Mouse (Mus musculus): ENCODE results near the gene Uox.

Uox gene

GRCm38 (mm10) chr3:146620555-146621249, 50.5 kb downstream of the Uox start:
- no peak for DNase-seq (ENCODE audit: extremely low read depth, low read depth)

DNA sequence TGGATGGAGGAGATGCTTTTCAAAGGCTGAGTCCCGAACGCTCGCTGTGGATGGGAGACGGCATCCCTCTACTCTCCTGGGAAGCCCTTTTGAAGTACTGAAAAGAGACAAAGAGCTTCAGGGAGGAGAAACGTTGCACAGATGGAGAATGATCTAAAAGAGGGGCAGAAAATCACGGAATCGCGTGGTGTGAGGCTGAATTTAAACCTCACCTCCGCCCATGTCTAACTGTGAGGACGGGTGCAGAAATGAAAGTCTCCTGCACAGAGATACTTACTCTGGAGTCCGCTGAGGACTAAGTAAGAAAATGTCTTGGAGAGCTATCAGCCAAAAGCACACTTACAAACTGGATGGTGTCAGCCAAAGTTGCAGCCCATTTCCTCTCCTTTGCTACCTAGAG, 51.7 kb downstream of the Uox start:
- DNase-seq (ENCODE audit: extremely low read depth, low read depth), result no peak

DNA sequence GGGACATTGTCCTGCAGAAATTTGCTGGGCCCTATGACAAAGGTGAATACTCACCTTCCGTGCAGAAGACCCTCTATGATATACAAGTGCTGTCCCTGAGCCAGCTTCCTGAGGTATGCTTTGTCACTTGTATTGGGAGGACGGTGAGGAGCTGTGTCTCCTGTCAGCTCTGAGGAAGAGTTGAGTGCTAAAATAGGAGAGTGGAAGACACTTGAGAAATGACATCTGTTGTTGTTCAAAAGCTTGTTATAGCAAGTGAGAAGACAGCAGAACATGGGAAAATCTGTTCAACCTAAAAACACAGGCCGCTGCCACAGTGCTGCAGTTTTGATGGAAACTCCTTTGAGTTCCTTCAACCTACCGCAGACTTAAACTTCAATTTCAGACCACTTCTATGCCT, 55.5 kb downstream of the Uox start:
- DNase-seq (ENCODE audit: extremely low read depth, low read depth), result no peak

DNA sequence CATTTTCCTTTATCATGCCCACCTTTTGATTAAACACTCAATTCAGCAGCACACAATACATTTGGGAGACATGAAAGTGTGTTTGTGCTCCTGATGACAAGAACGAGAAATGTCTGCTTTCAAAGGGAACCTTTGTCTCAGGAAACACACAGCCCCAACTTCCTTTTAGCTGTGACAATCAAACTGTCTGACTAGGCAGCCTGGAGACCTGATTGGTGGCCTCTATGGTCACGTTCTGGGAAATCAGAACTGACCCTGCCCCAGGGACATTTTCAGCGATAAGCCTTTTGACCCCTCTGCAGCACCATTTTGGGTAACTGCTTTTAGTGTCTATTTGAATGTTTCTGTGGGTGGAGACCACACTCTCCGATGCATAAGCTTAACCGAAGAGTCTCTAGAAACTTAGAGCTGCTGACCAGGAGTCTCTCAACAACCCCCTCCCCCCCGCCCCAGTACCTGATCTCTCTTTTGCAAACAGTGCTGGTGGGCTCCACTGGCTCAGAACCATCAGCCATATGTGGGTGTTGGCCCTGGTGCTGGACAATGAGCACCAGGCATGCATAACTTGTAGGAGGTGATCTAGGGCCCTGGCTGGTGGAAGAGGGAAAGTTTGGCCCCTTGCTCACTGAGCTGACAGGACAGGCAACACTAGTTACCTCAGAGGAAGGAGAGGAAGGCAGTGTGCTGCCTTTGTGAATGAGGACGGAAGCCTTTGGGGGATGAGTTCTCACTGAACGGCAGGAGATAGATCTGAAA, 58.2 kb downstream of the Uox start:
- DNase-seq (ENCODE audit: extremely low read depth, low read depth), result no peak

- no peak for DNase-seq (ENCODE audit: extremely low read depth, low read depth)
Measured at GRCm38 (mm10) chr3:146632506-146632905, 62.3 kb downstream of the Uox start.

- DNase-seq (ENCODE audit: extremely low read depth, low read depth), result no peak
Measured at GRCm38 (mm10) chr3:146641818-146642427, 71.7 kb downstream of the Uox start.

DNA sequence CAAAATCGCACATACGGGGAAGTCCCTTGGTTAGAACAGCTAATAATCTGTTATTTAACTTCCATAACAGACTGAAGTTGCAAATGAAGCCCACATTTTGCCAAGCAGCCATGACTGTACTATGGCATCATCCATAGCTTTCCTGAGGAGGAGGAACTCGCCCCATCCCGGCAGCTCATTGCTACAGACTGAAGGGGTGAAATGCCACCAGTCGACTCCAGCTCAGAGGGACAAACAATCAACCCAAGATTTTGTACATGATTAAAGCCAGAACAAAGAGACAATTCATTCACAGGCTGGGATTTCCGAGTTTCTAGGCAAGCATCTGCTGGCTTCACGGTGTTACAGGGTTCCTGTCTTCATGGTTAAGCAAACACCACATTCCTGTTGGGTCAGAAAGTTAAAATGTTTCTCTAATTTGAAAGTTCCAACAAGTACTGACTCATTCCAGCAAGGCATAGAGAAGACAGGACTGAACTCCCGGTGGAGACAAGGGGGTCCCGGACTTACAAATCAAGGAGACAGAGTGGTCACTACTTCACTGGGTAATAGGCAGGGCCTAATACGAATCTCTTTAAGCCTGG, 79.2 kb downstream of the Uox start:
- DNase-seq (ENCODE audit: extremely low read depth, low read depth), result no peak

- DNase-seq (ENCODE audit: extremely low read depth, low read depth), result no peak
Measured at GRCm38 (mm10) chr3:146650716-146651115, 80.5 kb downstream of the Uox start.

DNA sequence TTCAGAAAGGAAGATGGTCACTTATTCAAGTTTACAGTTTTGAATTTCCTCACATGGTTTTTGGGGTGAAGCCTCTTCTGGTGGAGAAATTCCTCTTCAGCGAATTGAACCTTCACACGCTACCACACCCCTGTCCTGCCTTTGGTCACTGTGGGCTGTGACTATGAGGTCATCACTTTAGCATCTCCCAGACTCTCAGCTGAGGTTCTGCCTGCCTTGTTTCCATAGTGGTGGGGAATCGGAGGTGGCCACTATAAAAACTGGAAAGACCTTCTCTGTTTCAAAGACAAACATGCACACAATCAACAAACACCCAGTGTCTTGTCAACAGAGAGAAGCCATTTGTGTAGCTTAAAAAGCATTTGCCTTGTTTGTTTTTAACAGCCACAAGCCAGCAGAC, 81.0 kb downstream of the Uox start, which contains the start of gene 4930503B20Rik:
Gene 4930503B20Rik, minus strand, starts transcription at position 101 of the 400 bp plus-strand sequence.
- DNase-seq (ENCODE audit: extremely low read depth, low read depth), result no peak

GRCm38 (mm10) chr3:146652431-146652830, 82.2 kb downstream of the Uox start:
- DNase-seq (ENCODE audit: extremely low read depth, low read depth), result no peak

DNA sequence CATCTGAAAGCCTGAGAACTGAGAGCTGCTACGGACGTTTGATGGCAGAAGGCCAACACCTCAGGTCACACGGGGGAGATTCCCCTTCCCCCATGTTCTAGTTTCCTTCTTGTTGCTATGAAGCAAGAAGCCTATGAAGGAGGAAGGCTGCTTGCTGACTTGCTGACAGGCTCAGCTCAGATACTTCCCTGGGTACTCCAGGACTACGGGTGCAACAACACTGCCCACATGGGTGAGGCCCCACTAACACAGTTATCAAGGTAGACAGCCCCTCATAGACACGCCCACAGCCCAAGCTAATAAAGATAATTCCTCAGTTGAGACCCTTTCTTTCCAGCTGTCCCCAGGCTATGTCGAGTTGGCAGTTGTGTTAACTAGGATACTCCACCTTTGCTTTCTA, 83.5 kb downstream of the Uox start:
- peak; percentile 33 for DNase-seq (ENCODE audit: extremely low read depth, low read depth)

DNA sequence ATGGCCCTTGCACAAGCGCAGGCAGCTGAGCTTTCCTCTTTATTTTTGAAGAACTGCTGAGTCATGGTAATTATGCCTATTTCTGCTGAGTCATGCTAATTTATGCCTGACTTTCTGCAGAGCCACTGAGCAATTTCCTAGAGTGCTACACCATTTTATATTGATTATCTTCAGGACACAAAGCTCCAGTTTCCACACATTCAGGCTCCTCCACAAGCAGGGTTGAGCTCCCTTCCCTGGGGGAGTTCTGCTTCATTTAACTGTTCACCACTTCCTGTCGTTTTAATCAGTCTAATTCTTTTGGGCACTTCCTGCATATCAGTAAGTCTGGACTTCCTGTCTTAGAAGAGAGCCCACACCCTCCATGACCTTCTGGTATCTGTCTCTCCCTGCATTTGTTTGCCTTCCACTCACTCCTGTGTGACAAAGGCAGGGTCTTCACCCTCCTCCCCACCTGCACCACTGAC, 84.9 kb downstream of the Uox start:
- DNase-seq (ENCODE audit: extremely low read depth, low read depth), result peak; percentile 49

- no peak for DNase-seq (ENCODE audit: extremely low read depth, low read depth)
Measured at GRCm38 (mm10) chr3:146657433-146657832, 87.2 kb downstream of the Uox start.

DNA sequence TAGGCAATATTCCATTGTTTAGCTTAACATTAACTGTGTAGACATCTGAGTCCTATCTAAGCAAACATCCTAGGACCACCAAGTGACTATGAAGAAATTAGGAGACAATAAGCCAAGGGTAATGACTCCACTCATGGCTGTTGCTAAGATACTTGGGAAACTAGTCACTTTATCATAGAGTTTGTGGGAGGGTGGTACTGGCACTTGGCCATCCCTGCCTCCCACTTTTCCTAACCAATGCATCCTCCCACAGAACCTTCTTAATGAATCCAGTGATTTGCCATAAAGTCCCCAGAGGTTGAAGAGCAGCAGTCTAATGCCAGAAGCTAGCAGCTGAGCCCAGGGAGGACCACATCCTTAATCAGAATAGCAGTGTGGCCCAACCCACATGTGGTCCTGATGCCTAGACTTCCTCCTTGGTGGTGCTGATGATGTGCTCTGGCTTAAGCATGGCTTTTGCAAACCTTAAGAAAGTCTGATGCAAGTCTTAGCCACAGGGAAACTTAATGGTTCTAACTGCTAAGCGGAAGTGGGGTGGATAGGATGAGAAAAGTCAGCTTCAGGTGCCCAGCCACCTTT, 87.9 kb downstream of the Uox start:
- no peak for DNase-seq (ENCODE audit: extremely low read depth, low read depth)

DNA sequence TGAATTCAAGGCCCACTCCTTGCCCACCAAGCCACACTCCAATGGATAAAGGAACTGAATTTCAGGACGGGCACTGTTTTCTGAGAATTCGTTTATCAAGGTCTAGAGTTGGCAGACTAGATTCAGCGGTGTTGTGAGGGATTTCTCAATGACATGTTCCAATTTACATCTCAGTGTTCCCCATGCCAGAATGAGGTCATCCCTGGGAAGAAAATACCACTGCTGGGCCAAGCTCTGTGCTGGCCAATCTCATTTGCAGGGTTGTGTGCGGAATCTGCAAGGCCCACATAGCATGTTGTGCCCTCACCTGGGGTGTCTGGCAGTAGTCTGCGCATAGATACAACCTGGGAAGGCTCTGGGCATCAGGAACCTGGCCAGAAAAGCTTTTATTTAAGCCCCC, 89.1 kb downstream of the Uox start:
- DNase-seq (ENCODE audit: extremely low read depth, low read depth), result no peak

GRCm38 (mm10) chr3:146661001-146661400, 90.8 kb downstream of the Uox start:
- no peak for DNase-seq (ENCODE audit: extremely low read depth, low read depth)

DNA sequence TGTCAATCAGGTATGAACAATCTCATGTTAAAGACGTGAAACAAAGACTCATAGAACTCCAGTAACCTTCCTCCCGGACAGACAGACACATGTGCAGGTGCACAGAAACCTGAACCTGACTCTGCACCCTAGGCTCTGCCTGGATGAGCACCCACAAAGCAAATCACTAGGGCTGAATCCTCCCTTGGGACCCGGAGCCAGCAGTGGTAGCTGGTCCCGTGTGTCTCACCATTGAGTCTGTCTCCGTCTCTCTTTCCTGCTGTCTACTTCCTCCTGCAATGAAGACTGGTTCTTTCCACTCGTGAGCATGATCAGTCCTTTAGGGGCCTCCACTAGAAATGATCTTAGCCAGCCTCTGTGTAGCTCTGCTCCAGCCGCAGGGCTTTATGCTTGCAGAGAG, 91.7 kb downstream of the Uox start:
- DNase-seq (ENCODE audit: extremely low read depth, low read depth), result no peak

GRCm38 (mm10) chr3:146671121-146671520, 100.9 kb downstream of the Uox start:
- DNase-seq (ENCODE audit: extremely low read depth, low read depth), result no peak

DNA sequence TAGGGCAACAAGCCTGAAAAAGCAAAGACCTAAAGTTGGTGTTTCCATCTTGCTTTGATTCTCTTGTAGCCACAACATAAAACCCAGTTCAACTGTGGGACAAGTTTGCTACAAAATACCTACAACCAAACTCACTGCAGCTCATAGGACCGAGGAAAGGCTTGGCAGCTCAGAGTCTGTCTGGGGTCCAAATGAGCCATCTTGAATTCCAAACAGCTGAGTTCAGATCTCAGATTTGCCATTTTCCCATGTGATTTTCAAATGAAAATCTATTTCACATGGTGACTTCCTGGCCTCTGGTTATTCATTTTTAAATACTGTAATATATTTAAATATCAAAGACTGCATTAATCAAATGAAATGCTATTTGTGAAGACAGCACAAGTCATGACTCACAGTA, 104.9 kb downstream of the Uox start:
- DNase-seq (ENCODE audit: extremely low read depth, low read depth), result no peak

DNA sequence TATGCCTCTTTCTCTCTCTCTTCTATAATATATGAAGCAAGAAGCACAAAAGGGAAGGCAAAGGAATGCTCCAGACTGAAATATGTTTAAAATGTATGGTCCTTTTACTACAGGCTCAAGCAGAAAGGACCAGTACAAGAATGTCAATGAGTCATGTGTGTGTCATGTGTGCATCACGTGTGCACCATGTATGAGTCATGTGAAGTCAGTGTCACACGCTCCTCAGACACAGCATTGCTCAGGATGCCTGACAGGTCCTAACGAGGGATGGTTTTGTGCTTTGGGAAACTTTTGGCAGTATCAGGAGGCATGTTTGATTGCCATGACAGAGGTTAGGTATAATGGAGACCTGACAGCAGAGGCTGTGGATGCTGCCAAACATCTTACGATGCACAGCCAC, 106.0 kb downstream of the Uox start:
- DNase-seq (ENCODE audit: extremely low read depth, low read depth), result no peak

GRCm38 (mm10) chr3:146679646-146680045, 109.4 kb downstream of the Uox start:
- DNase-seq (ENCODE audit: extremely low read depth, low read depth), result no peak

GRCm38 (mm10) chr3:146680625-146681024, 110.4 kb downstream of the Uox start:
- DNase-seq (ENCODE audit: extremely low read depth, low read depth), result no peak
